Mouse (Mus musculus) MEL (cell line): ENCODE data around the gene Rnf8. TPM values are rescaled to one million over a fixed set of nuclear protein-coding genes. Genes with fewer than 3 reads are reported as not detected.

Experiments used
- DNase-seq: peaks from one replicate; pipeline ENCODE4 v3.0.0; 2011; ENCODE audit warnings: low read depth, low spot score
- H3K27ac ChIP-seq: 2 replicates; pipeline ENCODE4 v1.5.1; 2012; ENCODE audit warnings: low read depth, mild to moderate bottlenecking, control low read depth, low read length, moderate library complexity; ENCODE audit not compliant: control insufficient read depth
- H3K27me3 ChIP-seq, 2 experiments: fragments of 150-350 bp in 1 of 2; sonication (generic) in 1 of 2; 2 replicates each; pipeline ENCODE4 v1.6.1; 2012; ENCODE audit warnings: low read length in 2 of 2, mild to moderate bottlenecking in 2 of 2, improper control_type of control experiment in 1 of 2, moderate library complexity in 1 of 2; ENCODE audit not compliant: insufficient read depth in 2 of 2, control insufficient read depth in 1 of 2
- H3K36me3 ChIP-seq, 2 experiments: 2 replicates each; pipeline ENCODE4 v1.6.1; 2012 to 2014; ENCODE audit warnings: low read length in 2 of 2, improper control_type of control experiment in 1 of 2, inconsistent platforms in 1 of 2, mild to moderate bottlenecking in 1 of 2; ENCODE audit not compliant: insufficient read depth in 2 of 2, control insufficient read depth in 1 of 2
- H3K4me1 ChIP-seq, 2 experiments: fragments of 150-350 bp in 1 of 2; sonication (generic) in 1 of 2; 2 replicates each; pipeline ENCODE4 v1.6.1; 2012; ENCODE audit warnings: low read length in 2 of 2, improper control_type of control experiment in 1 of 2, mild to moderate bottlenecking in 1 of 2; ENCODE audit not compliant: insufficient read depth in 2 of 2, control insufficient read depth in 1 of 2
- H3K4me3 ChIP-seq, 2 experiments: fragments of 150-350 bp in 1 of 2; sonication (generic) in 1 of 2; 2 replicates each; pipeline ENCODE4 v1.5.1; 2012; ENCODE audit warnings: low read depth in 2 of 2, low read length in 2 of 2, mild to moderate bottlenecking in 2 of 2, moderate library complexity in 2 of 2, control low read depth in 1 of 2, improper control_type of control experiment in 1 of 2; ENCODE audit not compliant: control insufficient read depth in 1 of 2, insufficient read depth in 1 of 2
- H3K79me2 ChIP-seq: 2 replicates; pipeline ENCODE4 v1.6.1; 2012; ENCODE audit warnings: mild to moderate bottlenecking, low read length, moderate library complexity; ENCODE audit not compliant: control insufficient read depth, poor library complexity, insufficient read depth
- H3K9ac ChIP-seq: 2 replicates; pipeline ENCODE4 v1.6.1; 2012; ENCODE audit warnings: low read depth, mild to moderate bottlenecking, control low read depth, low read length, moderate library complexity; ENCODE audit not compliant: control insufficient read depth, poor library complexity, severe bottlenecking
- H3K9me3 ChIP-seq: fragments of 150-350 bp; sonication (generic); replicated peaks from 2 replicates; pipeline ENCODE4 v1.6.1; 2012; ENCODE audit warnings: mild to moderate bottlenecking, low read length, improper control_type of control experiment, moderate library complexity; ENCODE audit not compliant: insufficient read depth
- E2F4 ChIP-seq: IDR thresholded peaks from 2 replicates; pipeline ENCODE4 v1.6.1; 2011; ENCODE audit warnings: low read depth, low read length, improper control_type of control experiment, borderline replicate concordance
- ELF1 ChIP-seq: IDR thresholded peaks from 2 replicates; pipeline ENCODE4 v1.6.1; 2014; ENCODE audit warnings: low read depth, mild to moderate bottlenecking, inconsistent platforms, low read length, improper control_type of control experiment, moderate library complexity
- EP300 ChIP-seq, 2 experiments: IDR thresholded peaks; 2 replicates each; pipeline ENCODE4 v1.6.1; 2011; ENCODE audit warnings: improper control_type of control experiment in 2 of 2, low read length in 2 of 2, low read depth in 1 of 2, mild to moderate bottlenecking in 1 of 2
- ETS1 ChIP-seq: IDR thresholded peaks from 2 replicates; pipeline ENCODE4 v1.6.1; 2012; ENCODE audit warnings: low read depth, mild to moderate bottlenecking, inconsistent platforms, low read length, improper control_type of control experiment, moderate library complexity
- GABPA ChIP-seq: IDR thresholded peaks from 2 replicates; pipeline ENCODE4 v1.6.1; 2012; ENCODE audit warnings: low read depth, mild to moderate bottlenecking, inconsistent platforms, low read length, improper control_type of control experiment, moderate library complexity
- GATA1 ChIP-seq: IDR thresholded peaks from 2 replicates; pipeline ENCODE4 v1.6.1; 2011; ENCODE audit warnings: low read depth, low read length, improper control_type of control experiment
- HCFC1 ChIP-seq: IDR thresholded peaks from 2 replicates; pipeline ENCODE4 v1.6.1; 2012; ENCODE audit warnings: low read depth, mild to moderate bottlenecking, inconsistent platforms, low read length, improper control_type of control experiment, moderate library complexity
- JUND ChIP-seq: IDR thresholded peaks from 2 replicates; pipeline ENCODE4 v1.6.1; 2011; ENCODE audit warnings: low read depth, mild to moderate bottlenecking, improper control_type of control experiment, low read length
- KAT2A ChIP-seq: conservative IDR thresholded peaks from 2 replicates; pipeline ENCODE4 v1.6.1; 2012; ENCODE audit warnings: low read depth, low read length, improper control_type of control experiment, inconsistent platforms
- MAFK ChIP-seq: IDR thresholded peaks from 2 replicates; pipeline ENCODE4 v1.6.1; 2011; ENCODE audit warnings: low read depth, mild to moderate bottlenecking, low read length, improper control_type of control experiment, borderline replicate concordance
- MAX ChIP-seq: IDR thresholded peaks from 2 replicates; pipeline ENCODE4 v1.6.1; 2011; ENCODE audit warnings: low read length, improper control_type of control experiment
- MAZ ChIP-seq: IDR thresholded peaks from 2 replicates; pipeline ENCODE4 v1.6.1; 2012; ENCODE audit warnings: low read depth, mild to moderate bottlenecking, inconsistent platforms, low read length, improper control_type of control experiment
- MEF2A ChIP-seq: IDR thresholded peaks from 2 replicates; pipeline ENCODE4 v1.6.1; 2014; ENCODE audit warnings: low read depth, mild to moderate bottlenecking, inconsistent platforms, low read length, improper control_type of control experiment; ENCODE audit not compliant: poor library complexity, insufficient replicate concordance, severe bottlenecking; ENCODE audit errors: extremely low read depth
- MYB ChIP-seq: IDR thresholded peaks from 2 replicates; pipeline ENCODE4 v1.6.1; 2011; ENCODE audit warnings: mild to moderate bottlenecking, low read depth, low read length, improper control_type of control experiment
- MYC ChIP-seq: IDR thresholded peaks from 2 replicates; pipeline ENCODE4 v1.6.1; 2011; ENCODE audit warnings: low read depth, mild to moderate bottlenecking, low read length, improper control_type of control experiment, moderate library complexity
- NRF1 ChIP-seq: IDR thresholded peaks from 2 replicates; pipeline ENCODE4 v1.6.1; 2014; ENCODE audit warnings: low read depth, mild to moderate bottlenecking, inconsistent platforms, low read length, improper control_type of control experiment, moderate library complexity; ENCODE audit not compliant: poor library complexity, insufficient read depth, severe bottlenecking
- POLR2A ChIP-seq, 2 experiments: IDR thresholded peaks; 2 replicates each; pipeline ENCODE4 v1.6.1; 2011 to 2012; ENCODE audit warnings: low read length in 2 of 2, mild to moderate bottlenecking in 2 of 2, control low read depth in 1 of 2, improper control_type of control experiment in 1 of 2, low read depth in 1 of 2, moderate library complexity in 1 of 2; ENCODE audit not compliant: control insufficient read depth in 1 of 2, insufficient read depth in 1 of 2, poor library complexity in 1 of 2
- POLR2AphosphoS2 ChIP-seq: IDR thresholded peaks from 2 replicates; pipeline ENCODE4 v1.6.1; 2011; ENCODE audit warnings: low read length, improper control_type of control experiment
- POLR2AphosphoS5 ChIP-seq: IDR thresholded peaks from 2 replicates; pipeline ENCODE4 v1.6.1; 2012; ENCODE audit warnings: low read depth, borderline replicate concordance, mild to moderate bottlenecking, inconsistent platforms, low read length, moderate library complexity, mixed read lengths
- RAD21 ChIP-seq: IDR thresholded peaks from 2 replicates; pipeline ENCODE4 v1.6.1; 2011; ENCODE audit warnings: mild to moderate bottlenecking, low read depth, low read length, improper control_type of control experiment
- RCOR1 ChIP-seq: IDR thresholded peaks from 2 replicates; pipeline ENCODE4 v1.6.1; 2012; ENCODE audit warnings: low read depth, mild to moderate bottlenecking, inconsistent platforms, low read length, improper control_type of control experiment
- SIN3A ChIP-seq: IDR thresholded peaks from 2 replicates; pipeline ENCODE4 v1.6.1; 2012; ENCODE audit warnings: low read length, improper control_type of control experiment, inconsistent platforms
- SMC3 ChIP-seq: IDR thresholded peaks from 2 replicates; pipeline ENCODE4 v1.6.1; 2011; ENCODE audit warnings: low read depth, low read length, improper control_type of control experiment
- TAL1 ChIP-seq: IDR thresholded peaks from 2 replicates; pipeline ENCODE4 v1.6.1; 2012; ENCODE audit warnings: mild to moderate bottlenecking, inconsistent platforms, low read length, moderate library complexity, mixed read lengths
- TBP ChIP-seq: IDR thresholded peaks from 2 replicates; pipeline ENCODE4 v1.8.0; 2011; ENCODE audit warnings: low read depth, low read length, improper control_type of control experiment
- TCF12 ChIP-seq: IDR thresholded peaks from 2 replicates; pipeline ENCODE4 v1.6.1; 2014; ENCODE audit warnings: low read depth, mild to moderate bottlenecking, inconsistent platforms, low read length, improper control_type of control experiment, moderate library complexity
- UBTF ChIP-seq: IDR thresholded peaks from 2 replicates; pipeline ENCODE4 v1.6.1; 2012; ENCODE audit warnings: low read depth, mild to moderate bottlenecking, inconsistent platforms, low read length, improper control_type of control experiment, moderate library complexity, borderline replicate concordance; ENCODE audit not compliant: insufficient read depth
- USF1 ChIP-seq: IDR thresholded peaks from 2 replicates; pipeline ENCODE4 v1.6.1; 2014; ENCODE audit warnings: low read depth, mild to moderate bottlenecking, inconsistent platforms, low read length, improper control_type of control experiment, moderate library complexity
- USF2 ChIP-seq, 2 experiments: IDR thresholded peaks; 2 replicates each; pipeline ENCODE4 v1.6.1; 2011 to 2012; ENCODE audit warnings: improper control_type of control experiment in 2 of 2, low read length in 2 of 2, borderline replicate concordance in 1 of 2, inconsistent platforms in 1 of 2, low read depth in 1 of 2, mild to moderate bottlenecking in 1 of 2; ENCODE audit not compliant: insufficient read depth in 1 of 2
- ZMIZ1 ChIP-seq: IDR thresholded peaks from 2 replicates; pipeline ENCODE4 v1.6.1; 2012; ENCODE audit warnings: low read depth, mild to moderate bottlenecking, inconsistent platforms, low read length, improper control_type of control experiment, moderate library complexity
- ZNF384 ChIP-seq: IDR thresholded peaks from 2 replicates; pipeline ENCODE4 v1.6.1; 2012; ENCODE audit warnings: low read depth, mild to moderate bottlenecking, inconsistent platforms, low read length, improper control_type of control experiment
- polyA plus RNA-seq, 2 experiments: library from polyadenylated mRNA; stranded (reverse) in 1 of 2; unstranded in 1 of 2; fragments of >175 nt in 1 of 2; fragments of >200 nt in 1 of 2; gene quantifications; 2 replicates each; pipeline versions ENCODE4 v1.2.1 to v1.2.4; 2012; ENCODE audit warnings: low replicate concordance in 2 of 2, low read depth in 1 of 2; ENCODE audit not compliant: insufficient read length in 2 of 2, insufficient read depth in 1 of 2, missing spikeins in 1 of 2
- total RNA-seq: library from RNA; depleted of rRNA; stranded (reverse); fragments of 300-350 nt; gene quantifications from 2 replicates; pipeline ENCODE4 v1.2.3, GENCODE M21; 2012

The Rnf8 gene
- total and polyA plus RNA-seq, 3 experiments = 40.3 to 49.2 TPM; not detected in 1

GRCm38 (mm10) chr17:29684275-29684674 is 69.7 kb downstream of the Rnf8 start:
- H3K36me3 ChIP-seq = peaks cover 33 to 43% of the 10 kb centered on the region in 2 experiments
- no peaks in the 10 kb centered on the region for H3K27me3 ChIP-seq
- H3K4me3 ChIP-seq = no peak overlapping the region
- DNase-seq = no peak
- no peak overlapping the region for H3K27ac ChIP-seq
- no peaks in the 10 kb centered on the region for H3K9me3 ChIP-seq
- no peaks in the 10 kb centered on the region; the same call in 1 of the 2 replicates for H3K79me2 ChIP-seq
- TF ChIP-seq POLR2AphosphoS2 (no peak), ETS1 (no peak), MAFK (no peak)
- H3K4me1 ChIP-seq = peaks cover 12 to 29% of the 10 kb centered on the region in 2 experiments
- H3K9ac ChIP-seq = no peak overlapping the region

- H3K9ac ChIP-seq = no peak overlapping the region
- no peak overlapping the region for H3K4me3 ChIP-seq
- no peaks in the 10 kb centered on the region for H3K27me3 ChIP-seq
- peak overlapping the region; percentile 56 for H3K27ac ChIP-seq
- H3K9me3 ChIP-seq = no peaks in the 10 kb centered on the region
- no peaks in the 10 kb centered on the region; the same call in 1 of the 2 replicates for H3K79me2 ChIP-seq
- H3K4me1 ChIP-seq = peaks cover 25 to 49% of the 10 kb centered on the region in 2 experiments
- peak; percentile 65 for DNase-seq
- H3K36me3 ChIP-seq = peaks cover 30 to 64% of the 10 kb centered on the region in 2 experiments
- TF ChIP-seq ZNF384 = peak; percentile 67
- no peak for TF ChIP-seq USF2 (IDR thresholded peaks at IDR 0.05; ENCODE audit: borderline replicate concordance in 1 of 2, insufficient read depth in 1 of 2, low read depth in 1 of 2, low read length in 2 of 2)
- no peak for TF ChIP-seq MAFK
- TF ChIP-seq EP300 (IDR thresholded peaks at IDR 0.05; ENCODE audit: low read depth in 1 of 2, low read length in 2 of 2) = peak; percentile 88
- TF ChIP-seq USF1 = no peak
- TF ChIP-seq SIN3A = peak; percentile 31; the same call in 1 of the 2 replicates
- TF ChIP-seq UBTF = no peak
- peak; percentile 67; the same call in 1 of the 2 replicates for TF ChIP-seq ETS1
- TF ChIP-seq HCFC1 = no peak
- TF ChIP-seq POLR2AphosphoS5 = no peak
- peak; percentile 49; the same call in 1 of the 2 replicates for TF ChIP-seq MAZ
- no peak for TF ChIP-seq E2F4
- TF ChIP-seq MEF2A = no peak
- TF ChIP-seq GATA1 = peak; percentile 91
- no peak for TF ChIP-seq POLR2A (IDR thresholded peaks at IDR 0.05; ENCODE audit: control insufficient read depth in 1 of 2, insufficient read depth in 1 of 2, low read depth in 1 of 2, low read length in 2 of 2, poor library complexity in 1 of 2)
- no peak for TF ChIP-seq MYC
- no peak for TF ChIP-seq MAX
- no peak for TF ChIP-seq ELF1
- TF ChIP-seq GABPA = no peak
- no peak for TF ChIP-seq TBP
- TF ChIP-seq RAD21 = no peak
- TF ChIP-seq KAT2A = no peak
- no peak for TF ChIP-seq NRF1
- no peak for TF ChIP-seq ZMIZ1
- peak; percentile 90 for TF ChIP-seq TCF12
- peak; percentile 80 for TF ChIP-seq RCOR1
- peak; percentile 55; the same call in 1 of the 2 replicates for TF ChIP-seq MYB
- no peak for TF ChIP-seq JUND
- peak; percentile 90 for TF ChIP-seq TAL1
- TF ChIP-seq POLR2AphosphoS2 = no peak
- TF ChIP-seq SMC3 = no peak
These were observed 72.2 kb downstream of the Rnf8 start for GRCm38 (mm10) chr17:29686771-29687170.
